Mouse (Mus musculus) kidney, adult 2 months (tissue): Measurements from ENCODE around the gene Hoxa11.

Experiments used
- CTCF ChIP-seq: fragments of 200-500 bp; conservative IDR thresholded peaks from 2 replicates; pipeline ENCODE4 v1.5.1; 2011; ENCODE audit warnings: low read depth, mild to moderate bottlenecking, control low read depth, low read length, moderate library complexity, mixed read lengths; ENCODE audit not compliant: insufficient read depth, insufficient read length
- POLR2A ChIP-seq: fragments of 200-500 bp; IDR thresholded peaks from one replicate; pipeline ENCODE4 v1.6.1; 2011; ENCODE audit warnings: low read depth, low read length, control low read depth

DNA sequence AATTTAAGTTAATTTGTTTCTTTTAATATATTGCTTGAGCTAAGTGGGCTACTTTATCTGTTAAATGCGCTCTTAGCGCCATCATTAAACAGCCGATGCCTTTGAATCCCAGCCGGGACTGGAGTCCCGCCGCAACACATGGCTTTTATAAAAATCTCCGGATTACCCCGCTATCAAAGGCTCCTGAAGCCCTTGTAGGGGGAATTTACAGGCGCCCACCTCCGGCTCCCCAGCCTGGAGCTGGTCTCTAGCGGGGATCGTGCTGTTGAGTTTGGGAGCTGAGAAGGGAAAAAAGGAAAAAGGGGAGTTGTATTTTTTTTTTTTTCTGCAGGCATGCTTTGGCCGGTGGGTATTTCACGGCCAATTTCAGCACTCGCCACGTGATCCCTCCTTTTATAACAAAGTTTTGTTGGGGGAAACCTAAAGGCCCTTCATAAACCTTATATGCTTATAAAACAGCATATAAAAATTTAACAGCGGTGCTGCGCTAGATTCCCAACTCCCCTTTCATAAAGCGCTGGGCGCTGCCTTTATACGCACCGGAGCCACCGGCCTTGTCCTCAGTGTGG, 1.1 kb downstream of the Hoxa11 start:
- TF ChIP-seq CTCF = no peak
- no peak for TF ChIP-seq POLR2A
